8 mouse cellular contexts compared by ENCODE assay signal in the genomic region with DNA sequence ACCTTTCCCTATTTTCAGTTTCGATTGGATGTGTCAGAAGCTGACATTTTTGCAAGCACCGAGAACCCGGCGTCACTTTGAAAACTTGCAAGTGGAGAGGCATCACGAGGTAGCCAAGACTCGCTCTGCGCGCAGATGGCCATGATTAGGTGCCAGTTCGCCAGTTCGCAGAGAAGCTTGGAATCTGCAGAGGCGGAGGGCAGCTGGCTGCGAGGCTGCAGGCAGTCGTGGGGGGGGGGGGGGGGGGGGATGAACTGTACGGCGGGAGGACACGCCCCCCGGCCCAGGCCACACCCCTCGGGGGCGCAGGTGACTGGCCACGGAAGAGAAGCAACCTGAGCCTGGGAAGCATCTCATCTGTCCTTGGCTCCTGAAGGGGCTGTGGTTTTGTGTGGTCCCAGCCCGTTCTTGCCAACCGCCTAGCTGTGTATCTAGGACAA.
DNase-seq lines count a peak whose midpoint lies in the region; ATAC-seq and TF ChIP-seq lines count a peak whose summit lies in the region.

No protein-coding gene starts in this region.

- TF ChIP-seq POLR2A in cortical plate, adult 2 months (IDR thresholded peaks at IDR 0.05; ENCODE audit: extremely low read depth, insufficient read depth, low read length): no peak

- intact Hi-C loops in left cerebral cortex, postnatal 25 days (cut with DNase I): no loop called here

- no peaks in the 10 kb centered on the region for H3K27me3 ChIP-seq in kidney, embryonic 16.5 days (ENCODE audit: insufficient read depth, low read length)
- H3K27me3 ChIP-seq in forebrain, embryonic 15.5 days: no peaks in the 10 kb centered on the region
- no peaks in the 10 kb centered on the region for H3K27me3 ChIP-seq in neural tube, embryonic 14.5 days (ENCODE audit: control insufficient read depth, insufficient read depth, low read length)

- ATAC-seq in kidney, embryonic 16.5 days (ENCODE audit: low FRiP score, low TSS enrichment): peak; percentile 42; the same call in 1 of the 2 replicates
- ATAC-seq in forebrain, embryonic 15.5 days (replicated peaks): peak; percentile 62
- no peak for ATAC-seq in neural tube, embryonic 14.5 days (ENCODE audit: low read depth)
- no peak for ATAC-seq in erythroblast, adult 5-6 weeks (replicated peaks; ENCODE audit: low FRiP score, poor library complexity, severe bottlenecking)
- no peak for ATAC-seq in inflammation-experienced regulatory T-cells, adult 6 months

- WGBS in kidney, embryonic 16.5 days: 4% methylated on average over 17 of the region's 22 CpGs
- 4% methylated on average over 19 of the region's 22 CpGs for WGBS in forebrain, embryonic 15.5 days
- WGBS in neural tube, embryonic 14.5 days: 11% methylated on average over 15 of the region's 22 CpGs

- H3K4me2 ChIP-seq in kidney, embryonic 16.5 days (replicated peaks; ENCODE audit: low read depth, low read length): peak overlapping the region; percentile 49
- peak overlapping the region; percentile 37 for H3K4me2 ChIP-seq in forebrain, embryonic 15.5 days (replicated peaks)
- H3K4me2 ChIP-seq in neural tube, embryonic 14.5 days (ENCODE audit: low read depth, low read length): peak overlapping the region; percentile 37

- no peaks in the 10 kb centered on the region for H3K9me3 ChIP-seq in kidney, embryonic 16.5 days (ENCODE audit: low read length)
- no peaks in the 10 kb centered on the region for H3K9me3 ChIP-seq in forebrain, embryonic 15.5 days
- H3K9me3 ChIP-seq in neural tube, embryonic 14.5 days (ENCODE audit: control insufficient read depth, low read length): no peaks in the 10 kb centered on the region

- H3K4me3 ChIP-seq in kidney, embryonic 16.5 days (ENCODE audit: low read length): peak overlapping the region; percentile 32
- H3K4me3 ChIP-seq in cortical plate, adult 2 months (ENCODE audit: insufficient read depth, low read length): 0 out of 2 replicates have a peak overlapping the region, but pooled peaks have one; percentile 8
- H3K4me3 ChIP-seq in forebrain, embryonic 15.5 days: peak overlapping the region; percentile 19
- H3K4me3 ChIP-seq in neural tube, embryonic 14.5 days (ENCODE audit: low read depth, low read length): no peak overlapping the region

- H3K4me1 ChIP-seq in kidney, embryonic 16.5 days (ENCODE audit: insufficient read depth, low read length): no peaks in the 10 kb centered on the region
- no peaks in the 10 kb centered on the region for H3K4me1 ChIP-seq in cortical plate, adult 2 months (ENCODE audit: control insufficient read depth, insufficient read depth, low read length)
- H3K4me1 ChIP-seq in forebrain, embryonic 15.5 days: peaks cover 25% of the 10 kb centered on the region
- 0 out of 2 replicates have a peak, but pooled peaks cover 2% of the 10 kb centered on the region for H3K4me1 ChIP-seq in neural tube, embryonic 14.5 days (ENCODE audit: control insufficient read depth, insufficient read depth, low read length)

- H3K36me3 ChIP-seq in kidney, embryonic 16.5 days (ENCODE audit: insufficient read depth, low read length): no peaks in the 10 kb centered on the region
- H3K36me3 ChIP-seq in forebrain, embryonic 15.5 days: no peaks in the 10 kb centered on the region
- no peaks in the 10 kb centered on the region for H3K36me3 ChIP-seq in neural tube, embryonic 14.5 days (ENCODE audit: control insufficient read depth, insufficient read depth, low read length)

- no peak overlapping the region for H3K9ac ChIP-seq in kidney, embryonic 16.5 days (replicated peaks; ENCODE audit: low read length)
- H3K9ac ChIP-seq in forebrain, embryonic 15.5 days (replicated peaks): no peak overlapping the region
- H3K9ac ChIP-seq in neural tube, embryonic 14.5 days (replicated peaks; ENCODE audit: low read depth, low read length): no peak overlapping the region

- no peak for TF ChIP-seq CTCF in cortical plate, adult 2 months (IDR thresholded peaks at IDR 0.05; ENCODE audit: extremely low read depth, insufficient read depth, low read length)

- no peak for DNase-seq in kidney, adult 18-20 months
- peak; percentile 24 to 35 for DNase-seq in left cerebral cortex, postnatal 25 days (ENCODE audit: low spot score in 2 of 2)

- no peak overlapping the region for H3K27ac ChIP-seq in kidney, embryonic 16.5 days (ENCODE audit: low read length)
- no peak overlapping the region for H3K27ac ChIP-seq in cortical plate, adult 2 months (ENCODE audit: insufficient read depth, low read length)
- H3K27ac ChIP-seq in forebrain, embryonic 15.5 days (replicated peaks): peak overlapping the region; percentile 49
- H3K27ac ChIP-seq in neural tube, embryonic 14.5 days (ENCODE audit: low read depth, low read length): no peak overlapping the region

Comparison
In these comparisons a context has a peak if more than half of its experiments do, and no peak if none do; other contexts are left out.
1. ATAC-seq: peak in kidney, embryonic 16.5 days (single experiment) and forebrain, embryonic 15.5 days (single experiment); none in neural tube, embryonic 14.5 days (single experiment), erythroblast, adult 5-6 weeks (single experiment) and inflammation-experienced regulatory T-cells, adult 6 months (single experiment).
2. Peak in every context shown above with its lines, with median percentiles within 50 percentile points of each other: H3K4me2 ChIP-seq.